Mouse (Mus musculus) heart, postnatal 0 days (tissue): ENCODE results near the gene Lrrc1.

Experiments
- CTCF ChIP-seq: IDR thresholded peaks from 2 replicates; pipeline ENCODE4 v1.5.1; 2016; ENCODE audit warnings: antibody characterized with exemption, control low read depth, low read depth
- EP300 ChIP-seq: IDR thresholded peaks from 2 replicates; pipeline ENCODE4 v1.6.1; 2016; ENCODE audit warnings: antibody characterized with exemption, low read depth

DNA sequence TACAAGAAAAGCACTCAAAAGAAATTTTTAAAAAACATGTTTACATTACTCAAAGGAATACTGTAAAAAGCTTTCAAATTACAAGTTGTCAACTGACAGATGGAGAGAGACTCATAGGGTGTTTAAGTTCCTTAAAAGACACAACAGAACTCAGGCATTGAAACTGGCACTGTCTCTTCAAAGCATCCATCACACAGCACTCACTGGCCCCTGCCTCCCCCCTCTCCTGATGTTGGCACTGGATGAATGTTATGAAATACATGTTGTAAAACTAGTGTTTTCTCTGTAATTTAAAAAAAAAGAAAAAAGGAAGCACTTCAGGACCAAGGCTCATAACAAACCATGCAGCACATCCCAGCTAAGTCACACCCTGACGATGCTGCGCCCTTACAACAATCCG is 61.1 kb downstream of the Lrrc1 start:
- TF ChIP-seq CTCF: no peak
- TF ChIP-seq EP300: no peak
